Mouse (Mus musculus) C2C12 (cell line): ENCODE measurements at regions not wholly inside any gene's neighbourhood (a gene's known extent, or its start where the extent isn't known, plus 50 kb on each side); places are given as distances from the start of the nearest gene placed in this dataset.

Experiments
- CTCF ChIP-seq: IDR thresholded peaks from one replicate; pipeline ENCODE4 v1.5.1; 2011; ENCODE audit not compliant: control insufficient read depth, insufficient read depth, insufficient read length
- MAX ChIP-seq: IDR thresholded peaks from one replicate; pipeline ENCODE4 v1.6.1; 2011; ENCODE audit warnings: mild to moderate bottlenecking, control low read depth
- MYOD1 ChIP-seq: IDR thresholded peaks from one replicate; pipeline ENCODE4 v1.6.1; 2011; ENCODE audit warnings: low read depth; ENCODE audit not compliant: control insufficient read depth, insufficient read length
- MYOG ChIP-seq: IDR thresholded peaks from one replicate; pipeline ENCODE4 v1.6.1; 2011; ENCODE audit not compliant: control insufficient read depth, insufficient read length; ENCODE audit errors: extremely low read depth
- USF1 ChIP-seq: IDR thresholded peaks from one replicate; pipeline ENCODE4 v1.6.1; 2011; ENCODE audit warnings: low read depth, mild to moderate bottlenecking, control low read depth, moderate library complexity

DNA sequence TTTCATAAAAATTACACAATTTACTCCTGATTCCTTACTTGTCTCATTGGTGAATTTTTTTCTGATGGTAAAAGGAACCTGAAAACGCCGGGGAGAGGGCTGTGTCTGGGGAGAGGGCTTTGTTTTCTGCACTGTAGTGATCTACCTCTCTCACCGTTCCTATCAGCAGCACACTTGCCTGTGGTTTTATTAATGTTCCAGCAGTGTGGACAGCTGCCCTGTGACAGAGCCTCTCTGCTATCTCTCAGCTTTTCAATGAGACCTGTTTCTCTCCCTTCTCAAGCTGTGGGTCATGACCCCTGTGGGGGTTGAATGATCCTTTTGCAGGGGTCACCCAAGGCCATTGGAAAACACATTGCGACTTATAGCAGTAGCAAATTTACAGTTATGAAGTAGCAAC is 68.2 kb downstream of the Cd24a start:
- TF ChIP-seq USF1 (no peak), CTCF (no peak), MYOD1 (no peak), MAX (no peak), MYOG (no peak)
